Mouse (Mus musculus) olfactory bulb, adult 2 months (tissue): ENCODE measurements around the gene Cacng4.

Experiments
- CTCF ChIP-seq: fragments of 200-500 bp; IDR thresholded peaks from 2 replicates; pipeline ENCODE4 v1.5.1; 2012; ENCODE audit warnings: low read depth, mild to moderate bottlenecking, low read length, moderate library complexity; ENCODE audit not compliant: insufficient read depth
- POLR2A ChIP-seq: fragments of 200-500 bp; IDR thresholded peaks from 2 replicates; pipeline ENCODE4 v1.6.1; 2012; ENCODE audit warnings: mild to moderate bottlenecking, low read depth, low read length, moderate library complexity; ENCODE audit not compliant: insufficient read depth

- TF ChIP-seq CTCF (no peak), POLR2A (no peak)
These were observed 18.1 kb upstream of the Cacng4 start for GRCm38 (mm10) chr11:107812429-107812828.
